Mouse (Mus musculus) midbrain, postnatal 0 days (tissue): ENCODE measurements at regions not wholly inside any gene's neighbourhood (a gene's known extent, or its start where the extent isn't known, plus 50 kb on each side); places are given as distances from the start of the nearest gene placed in this dataset.

Experiments used
- ATAC-seq: fragments of 200-750 bp; cut with Nextera tagmentation; 2 replicates; pipeline ENCODE4 v1.8.0; 2017; ENCODE audit warnings: moderate number of reproducible peaks, mild to moderate bottlenecking, moderate TSS enrichment, moderate library complexity; ENCODE audit not compliant: low FRiP score
- DNase-seq: peaks from one replicate; pipeline ENCODE4 v3.0.0-alpha.2; 2015; ENCODE audit warnings: low spot score
- H3K27ac ChIP-seq: fragments of 300-500 bp; sonication (generic); 2 replicates; pipeline ENCODE4 v1.5.1; 2014; ENCODE audit warnings: low read depth, mild to moderate bottlenecking, low read length, mixed read lengths
- H3K27me3 ChIP-seq: fragments of 300-500 bp; sonication (generic); 2 replicates; pipeline ENCODE4 v1.6.1; 2014; ENCODE audit warnings: low read length, control low read depth, mixed read lengths; ENCODE audit not compliant: insufficient read depth
- H3K36me3 ChIP-seq: fragments of 300-500 bp; sonication (generic); 2 replicates; pipeline ENCODE4 v1.6.1; 2014; ENCODE audit warnings: low read length, control low read depth, mixed read lengths; ENCODE audit not compliant: insufficient read depth
- H3K4me1 ChIP-seq: fragments of 300-500 bp; sonication (generic); 2 replicates; pipeline ENCODE4 v1.6.1; 2014; ENCODE audit warnings: mild to moderate bottlenecking, control low read depth, antibody characterized with exemption, low read length, mixed read lengths; ENCODE audit not compliant: insufficient read depth
- H3K4me2 ChIP-seq: fragments of 300-500 bp; sonication (generic); 2 replicates; pipeline ENCODE4 v1.6.1; 2014; ENCODE audit warnings: low read depth, mild to moderate bottlenecking, low read length, mixed read lengths; ENCODE audit not compliant: poor library complexity, severe bottlenecking
- H3K4me3 ChIP-seq: fragments of 300-500 bp; sonication (generic); 2 replicates; pipeline ENCODE4 v1.5.1; 2014; ENCODE audit warnings: low read depth, mild to moderate bottlenecking, low read length, moderate library complexity
- H3K9ac ChIP-seq: fragments of 300-500 bp; sonication (generic); replicated peaks from 2 replicates; pipeline ENCODE4 v1.6.1; 2014; ENCODE audit warnings: mild to moderate bottlenecking, low read length, moderate library complexity, mixed read lengths; ENCODE audit not compliant: poor library complexity, severe bottlenecking
- H3K9me3 ChIP-seq: fragments of 300-500 bp; sonication (generic); 2 replicates; pipeline ENCODE4 v1.6.1; 2016; ENCODE audit warnings: low read length, control low read depth
- CTCF ChIP-seq: IDR thresholded peaks from 2 replicates; pipeline ENCODE4 v1.5.1; 2016; ENCODE audit warnings: antibody characterized with exemption, mild to moderate bottlenecking
- WGBS: fragments of 180-500 bp; shearing (Covaris S2); extraction: QIAGEN DNeasy Blood & Tissue Kit; methylation state at CpG from one replicate; pipeline ENCODE4 v1.1.7; 2014; 5-methylcytosine and 5-hydroxymethylcytosine counted together

GRCm38 (mm10) chr11:57913801-57914560 lies 81.4 kb upstream of the Hand1 start:
- no peak for TF ChIP-seq CTCF
- Histone ChIP-seq H3K4me1 (no peaks in the 10 kb centered on the region), H3K27me3 (no peaks in the 10 kb centered on the region), H3K9ac (no peak overlapping the region), H3K9me3 (no peaks in the 10 kb centered on the region), H3K36me3 (no peaks in the 10 kb centered on the region), H3K4me3 (no peak overlapping the region), H3K4me2 (no peak overlapping the region), H3K27ac (no peak overlapping the region)
- 78% methylated on average over 3 of the region's 3 CpGs for WGBS
- DNase-seq (no peak), ATAC-seq (no peak)

DNA sequence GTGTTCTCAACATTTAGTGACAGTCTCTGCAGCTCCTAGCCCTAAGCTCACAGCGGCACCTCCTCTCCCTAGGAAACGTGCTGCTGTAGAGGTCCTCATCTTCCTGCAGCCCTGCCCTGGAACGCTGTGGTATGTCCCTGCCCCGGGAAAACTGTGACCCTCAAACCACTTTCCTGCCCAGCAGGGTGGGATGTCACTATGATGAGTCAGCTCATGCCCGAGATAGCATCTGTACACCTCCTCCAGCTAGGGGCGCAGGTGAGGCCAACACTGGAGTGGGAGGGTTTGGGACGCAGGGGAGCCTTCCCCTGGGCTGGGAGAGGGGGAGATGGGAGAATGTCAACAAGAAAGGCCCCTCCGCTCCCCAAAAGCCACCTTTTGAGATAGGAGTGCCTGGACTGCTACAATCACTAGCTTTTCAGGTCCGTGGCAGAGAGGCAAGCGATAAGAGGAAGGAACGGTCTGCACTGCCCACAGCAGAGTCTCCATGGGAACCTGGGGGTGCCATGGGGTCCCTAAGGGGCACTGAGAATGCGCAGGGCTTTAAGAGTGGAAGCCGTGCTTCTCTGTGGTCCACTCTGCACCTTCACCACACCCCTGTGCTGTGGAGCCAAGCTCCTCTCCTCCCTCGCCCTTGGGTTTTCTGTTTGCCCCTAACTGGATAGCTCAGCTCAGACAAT lies 80.5 kb upstream of the Hand1 start:
- no peak overlapping the region for H3K4me2 ChIP-seq
- WGBS: 52% methylated on average over 14 of the region's 14 CpGs
- ATAC-seq (no peak), DNase-seq (no peak)
- no peaks in the 10 kb centered on the region for H3K27me3 ChIP-seq
- no peak overlapping the region for H3K9ac ChIP-seq
- TF ChIP-seq CTCF: no peak
- no peak overlapping the region for H3K27ac ChIP-seq
- H3K4me3 ChIP-seq: no peak overlapping the region
- no peaks in the 10 kb centered on the region for H3K4me1 ChIP-seq
- H3K36me3 ChIP-seq: no peaks in the 10 kb centered on the region
- no peaks in the 10 kb centered on the region for H3K9me3 ChIP-seq

DNA sequence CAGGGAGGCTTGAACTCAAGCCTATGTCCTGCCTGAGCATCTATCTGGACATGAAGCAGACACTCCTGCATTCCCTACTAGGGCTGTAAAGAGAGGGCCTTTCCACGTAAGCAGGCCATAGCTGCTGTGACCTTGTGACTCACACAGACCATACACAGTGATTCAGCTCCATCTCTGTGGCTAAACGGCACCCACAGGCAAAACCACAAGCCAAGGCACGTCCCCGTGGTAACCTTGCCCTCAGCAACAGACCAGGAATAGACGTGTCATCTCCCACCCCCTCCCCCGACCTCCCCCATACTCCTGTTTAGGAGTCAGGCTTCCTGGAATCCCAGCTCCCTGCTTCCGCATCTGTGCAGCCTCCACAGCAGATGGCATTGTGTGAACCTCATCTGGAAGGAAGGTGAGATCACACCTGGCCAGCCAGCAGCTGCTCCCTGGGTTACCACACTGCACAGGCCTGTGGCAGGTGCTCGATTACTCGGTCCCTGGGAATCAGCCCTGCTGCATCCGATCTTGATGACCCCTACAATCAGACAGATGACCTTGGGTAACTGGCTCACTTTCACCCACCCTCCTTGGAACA lies 79.2 kb upstream of the Hand1 start:
- WGBS: 63% methylated on average over 10 of the region's 10 CpGs
- Histone ChIP-seq H3K4me2 (no peak overlapping the region), H3K27me3 (no peaks in the 10 kb centered on the region), H3K4me1 (no peaks in the 10 kb centered on the region), H3K4me3 (no peak overlapping the region), H3K9me3 (no peaks in the 10 kb centered on the region), H3K36me3 (no peaks in the 10 kb centered on the region), H3K27ac (no peak overlapping the region), H3K9ac (no peak overlapping the region)
- TF ChIP-seq CTCF: no peak
- DNase-seq (no peak), ATAC-seq (no peak)

- no peak for ATAC-seq
- no peak overlapping the region for H3K27ac ChIP-seq
- H3K4me1 ChIP-seq: no peaks in the 10 kb centered on the region
- no peak overlapping the region for H3K4me3 ChIP-seq
- no peak overlapping the region for H3K4me2 ChIP-seq
- no peaks in the 10 kb centered on the region for H3K27me3 ChIP-seq
- TF ChIP-seq CTCF: no peak
- 73% methylated on average over 9 of the region's 9 CpGs for WGBS
- H3K9me3 ChIP-seq: no peaks in the 10 kb centered on the region
- no peak for DNase-seq
- H3K36me3 ChIP-seq: no peaks in the 10 kb centered on the region
- no peak overlapping the region for H3K9ac ChIP-seq
These were observed 71.6 kb upstream of the Hand1 start for GRCm38 (mm10) chr11:57904216-57904615.

- no peak overlapping the region for H3K27ac ChIP-seq
- no peak overlapping the region for H3K9ac ChIP-seq
- DNase-seq (no peak), ATAC-seq (no peak)
- no peak overlapping the region for H3K4me2 ChIP-seq
- WGBS: 65% methylated on average over 4 of the region's 4 CpGs
- H3K27me3 ChIP-seq: no peaks in the 10 kb centered on the region
- no peaks in the 10 kb centered on the region for H3K4me1 ChIP-seq
- no peaks in the 10 kb centered on the region for H3K36me3 ChIP-seq
- TF ChIP-seq CTCF: no peak
- H3K4me3 ChIP-seq: no peak overlapping the region
- no peaks in the 10 kb centered on the region for H3K9me3 ChIP-seq
These were observed 66.7 kb upstream of the Hand1 start for GRCm38 (mm10) chr11:57899335-57899734.

DNA sequence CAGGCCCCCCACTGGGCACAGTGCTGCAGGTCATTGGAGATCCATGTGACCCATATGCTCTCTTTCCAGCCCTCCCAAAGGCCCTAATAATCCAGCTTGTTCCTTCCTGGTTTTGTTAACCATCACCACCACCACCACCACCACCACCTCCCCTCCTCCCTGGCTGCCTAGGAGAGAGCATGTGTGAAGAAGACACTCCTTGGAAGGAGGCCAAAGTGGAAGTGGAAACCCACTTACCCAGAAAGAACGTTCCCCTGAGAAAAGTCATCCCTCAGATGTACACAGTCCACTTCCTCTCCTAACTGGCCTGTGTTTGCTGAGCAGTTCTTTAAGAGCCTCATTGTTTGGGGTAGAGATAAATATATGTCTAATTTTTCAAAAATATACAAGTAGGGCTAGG lies 62.9 kb upstream of the Hand1 start:
- no peak for TF ChIP-seq CTCF
- 59% methylated on average over 1 of the region's 1 CpGs for WGBS
- peak; percentile 17 for DNase-seq

More for the DNA sequence above, 62.9 kb upstream of the Hand1 start:
- H3K4me1 ChIP-seq: no peaks in the 10 kb centered on the region
- H3K36me3 ChIP-seq: no peaks in the 10 kb centered on the region
- H3K9me3 ChIP-seq: no peaks in the 10 kb centered on the region
- no peak overlapping the region for H3K4me3 ChIP-seq
- no peak overlapping the region for H3K27ac ChIP-seq
- no peak overlapping the region for H3K4me2 ChIP-seq
- no peak for ATAC-seq
- H3K9ac ChIP-seq: no peak overlapping the region
- H3K27me3 ChIP-seq: no peaks in the 10 kb centered on the region
